Mouse (Mus musculus) stomach, embryonic 16.5 days (tissue): ENCODE measurements around the gene Fgfr1op2. TPM values are rescaled to one million over a fixed set of nuclear protein-coding genes. Genes with fewer than 3 reads are reported as not detected.

Experiments used
- ATAC-seq: fragments of 200-750 bp; cut with Nextera tagmentation; 2 replicates; pipeline ENCODE4 v1.8.0; 2017; ENCODE audit warnings: moderate number of reproducible peaks, moderate TSS enrichment; ENCODE audit not compliant: insufficient read depth, low FRiP score
- H3K27ac ChIP-seq: fragments of 300-500 bp; sonication (generic); 2 replicates; pipeline ENCODE4 v1.5.1; 2014; ENCODE audit warnings: low read length
- H3K27me3 ChIP-seq: fragments of 300-500 bp; sonication (generic); 2 replicates; pipeline ENCODE4 v1.6.1; 2014; ENCODE audit warnings: low read length, control low read depth, mixed read lengths; ENCODE audit not compliant: control insufficient read depth, insufficient read depth
- H3K36me3 ChIP-seq: fragments of 300-500 bp; sonication (generic); 2 replicates; pipeline ENCODE4 v1.6.1; 2014; ENCODE audit warnings: low read length; ENCODE audit not compliant: control insufficient read depth, insufficient read depth
- H3K4me1 ChIP-seq: fragments of 300-500 bp; sonication (generic); 2 replicates; pipeline ENCODE4 v1.6.1; 2014; ENCODE audit warnings: low read length, control low read depth, mixed read lengths; ENCODE audit not compliant: control insufficient read depth, insufficient read depth
- H3K4me2 ChIP-seq: fragments of 300-500 bp; sonication (generic); 2 replicates; pipeline ENCODE4 v1.6.1; 2014; ENCODE audit warnings: low read depth, low read length, mixed read lengths
- H3K4me3 ChIP-seq: fragments of 300-500 bp; sonication (generic); replicated peaks from 2 replicates; pipeline ENCODE4 v1.5.1; 2014; ENCODE audit warnings: mild to moderate bottlenecking, low read length
- H3K9ac ChIP-seq: fragments of 300-500 bp; sonication (generic); 2 replicates; pipeline ENCODE4 v1.6.1; 2014; ENCODE audit warnings: low read length
- H3K9me3 ChIP-seq: fragments of 300-500 bp; sonication (generic); replicated peaks from 2 replicates; pipeline ENCODE4 v1.6.1; 2016; ENCODE audit warnings: low read length, control low read depth; ENCODE audit not compliant: control insufficient read depth
- WGBS: fragments of 180-500 bp; shearing (Covaris S2); extraction: QIAGEN DNeasy Blood & Tissue Kit; methylation state at CpG from one replicate; pipeline ENCODE4 v1.1.7; 2014; 5-methylcytosine and 5-hydroxymethylcytosine counted together
- polyA plus RNA-seq: library from polyadenylated mRNA; unstranded; fragments of >200 nt; fragmentation: Nextera tagmentation; extraction: Ambion mirVana; gene quantifications from 2 replicates; pipeline ENCODE4 v1.2.1, GENCODE M21; 2015

Gene Fgfr1op2
- polyA plus RNA-seq, 1 experiment from 2014 or later: 98.8 TPM

DNA sequence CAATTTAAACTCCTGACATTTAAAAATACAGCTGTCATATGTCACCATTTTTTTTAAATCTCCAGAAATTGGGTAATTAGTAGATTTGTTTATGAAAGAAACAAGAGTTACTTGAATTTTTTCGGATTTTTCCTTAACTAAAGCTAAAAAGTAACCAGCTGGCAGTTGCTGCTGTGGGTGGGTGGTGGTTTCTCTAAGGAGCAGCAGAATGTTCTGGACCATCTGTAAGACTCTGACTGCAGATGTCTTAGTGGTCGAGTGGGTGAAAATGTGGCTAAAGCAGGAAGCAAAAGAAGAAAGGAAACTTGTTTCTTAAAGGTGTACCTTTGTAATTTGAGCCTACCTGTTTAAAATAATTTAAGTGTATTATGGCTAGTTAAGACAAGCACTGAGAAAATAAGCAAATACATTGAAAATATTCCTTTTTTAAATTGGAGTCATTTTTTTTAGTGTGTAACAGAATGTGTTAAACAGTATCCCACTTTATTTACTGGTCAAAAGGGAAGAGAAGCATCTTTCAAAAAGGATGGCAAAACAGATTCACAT lies 3.5 kb downstream of the Fgfr1op2 start:
- Histone ChIP-seq H3K4me2 (no peak overlapping the region), H3K4me3 (no peak overlapping the region), H3K27ac (no peak overlapping the region), H3K4me1 (peaks cover 17% of the 10 kb centered on the region), H3K9me3 (no peaks in the 10 kb centered on the region), H3K36me3 (0 out of 2 replicates have a peak, but pooled peaks cover under 1% of the 10 kb centered on the region), H3K9ac (no peak overlapping the region), H3K27me3 (no peaks in the 10 kb centered on the region)
- ATAC-seq: no peak
- 23% methylated on average over 2 of the region's 2 CpGs for WGBS

DNA sequence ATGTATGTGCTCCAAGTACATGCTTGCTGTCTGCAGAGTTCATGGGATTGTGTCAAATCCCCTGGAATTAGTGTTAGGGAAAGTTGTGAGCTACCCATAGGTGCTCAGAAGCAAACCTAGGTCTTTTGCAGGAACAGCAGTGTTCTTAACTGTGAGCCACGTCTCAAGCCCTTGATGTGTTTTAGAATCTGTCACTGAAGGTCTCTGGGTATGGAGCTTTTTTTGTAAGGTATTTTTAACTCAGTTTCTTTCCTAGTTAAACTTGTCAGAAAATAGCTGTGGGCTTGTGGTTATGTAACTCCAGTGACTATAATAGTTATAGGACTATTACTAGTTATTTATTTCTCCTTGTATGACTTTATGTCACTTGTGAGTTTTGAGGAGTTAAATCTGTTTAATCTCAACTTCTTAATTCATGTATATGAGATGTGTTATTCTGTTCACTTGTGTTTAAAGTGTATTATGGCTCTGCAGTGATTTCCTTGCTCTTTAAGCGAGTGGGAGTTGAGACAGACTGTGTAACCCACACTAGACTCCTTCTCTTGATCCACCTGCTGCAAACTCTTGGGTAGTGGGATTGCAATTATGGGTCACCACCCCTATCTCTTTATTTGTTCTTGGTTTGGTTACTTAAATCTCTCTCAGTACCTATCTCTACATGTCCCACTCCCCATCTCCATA lies 6.5 kb downstream of the Fgfr1op2 start:
- no peak overlapping the region for H3K4me2 ChIP-seq
- H3K4me1 ChIP-seq: peaks cover 10% of the 10 kb centered on the region; the same call in 1 of the 2 replicates
- 69% methylated on average over 2 of the region's 2 CpGs for WGBS
- no peak overlapping the region for H3K4me3 ChIP-seq
- no peak overlapping the region for H3K27ac ChIP-seq
- H3K9ac ChIP-seq: no peak overlapping the region
- no peaks in the 10 kb centered on the region for H3K27me3 ChIP-seq
- no peaks in the 10 kb centered on the region for H3K9me3 ChIP-seq
- no peak for ATAC-seq
- H3K36me3 ChIP-seq: peaks cover 9% of the 10 kb centered on the region; the same call in 1 of the 2 replicates

- peaks cover 2% of the 10 kb centered on the region; the same call in 1 of the 2 replicates for H3K4me1 ChIP-seq
- ATAC-seq: no peak
- H3K4me2 ChIP-seq: no peak overlapping the region
- H3K4me3 ChIP-seq: no peak overlapping the region
- no peaks in the 10 kb centered on the region for H3K27me3 ChIP-seq
- H3K27ac ChIP-seq: no peak overlapping the region
- WGBS: 97% methylated on average over 5 of the region's 5 CpGs
- no peak overlapping the region for H3K9ac ChIP-seq
- no peaks in the 10 kb centered on the region for H3K9me3 ChIP-seq
- H3K36me3 ChIP-seq: peaks cover 20% of the 10 kb centered on the region
Observed at GRCm38 (mm10) chr6:146585134-146585533, 8.1 kb downstream of the Fgfr1op2 start.

GRCm38 (mm10) chr6:146602601-146603000 lies 25.6 kb downstream of the Fgfr1op2 start:
- Histone ChIP-seq H3K36me3 (peaks cover 19% of the 10 kb centered on the region), H3K9ac (no peak overlapping the region), H3K9me3 (no peaks in the 10 kb centered on the region), H3K27ac (no peak overlapping the region), H3K4me3 (no peak overlapping the region), H3K27me3 (no peaks in the 10 kb centered on the region), H3K4me2 (no peak overlapping the region), H3K4me1 (no peaks in the 10 kb centered on the region)
- 92% methylated on average over 4 of the region's 4 CpGs for WGBS
- no peak for ATAC-seq

- Histone ChIP-seq H3K4me1 (no peaks in the 10 kb centered on the region), H3K4me3 (no peak overlapping the region), H3K9me3 (no peaks in the 10 kb centered on the region), H3K9ac (no peak overlapping the region), H3K4me2 (no peak overlapping the region), H3K36me3 (peaks cover 19% of the 10 kb centered on the region), H3K27ac (no peak overlapping the region), H3K27me3 (no peaks in the 10 kb centered on the region)
- 83% methylated on average over 10 of the region's 10 CpGs for WGBS
- no peak for ATAC-seq
Observed at GRCm38 (mm10) chr6:146603651-146604050, 26.6 kb downstream of the Fgfr1op2 start.

GRCm38 (mm10) chr6:146611385-146611784 lies 34.4 kb downstream of the Fgfr1op2 start:
- Histone ChIP-seq H3K4me3 (no peak overlapping the region), H3K36me3 (peaks cover 3% of the 10 kb centered on the region; the same call in 1 of the 2 replicates), H3K9me3 (no peaks in the 10 kb centered on the region), H3K27ac (no peak overlapping the region), H3K27me3 (no peaks in the 10 kb centered on the region), H3K4me1 (no peaks in the 10 kb centered on the region), H3K9ac (no peak overlapping the region), H3K4me2 (no peak overlapping the region)
- 89% methylated on average over 6 of the region's 6 CpGs for WGBS
- no peak for ATAC-seq

DNA sequence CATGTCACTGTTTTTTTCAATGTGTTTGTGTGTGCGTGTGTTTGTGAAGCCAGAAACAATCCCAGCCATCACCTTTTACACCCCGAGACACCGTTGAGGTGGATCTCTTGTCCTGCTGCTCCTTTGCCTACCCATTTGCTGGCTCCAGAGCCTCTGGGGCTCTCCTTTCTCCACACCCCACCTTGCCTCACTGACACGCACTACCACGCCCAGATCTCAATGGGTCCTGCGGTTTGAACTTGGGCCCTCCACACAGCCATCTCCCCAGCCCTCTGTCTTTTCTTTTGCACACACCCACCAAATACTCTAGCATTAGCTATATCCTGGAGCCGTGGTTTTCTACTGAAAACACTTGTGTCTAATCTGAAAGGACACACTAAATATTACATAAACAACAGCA lies 34.9 kb downstream of the Fgfr1op2 start:
- ATAC-seq: no peak
- Histone ChIP-seq H3K9ac (no peak overlapping the region), H3K27me3 (no peaks in the 10 kb centered on the region), H3K4me1 (no peaks in the 10 kb centered on the region), H3K4me3 (no peak overlapping the region), H3K4me2 (no peak overlapping the region), H3K36me3 (peaks cover 3% of the 10 kb centered on the region; the same call in 1 of the 2 replicates), H3K27ac (no peak overlapping the region), H3K9me3 (no peaks in the 10 kb centered on the region)
- 85% methylated on average over 7 of the region's 7 CpGs for WGBS

GRCm38 (mm10) chr6:146612736-146613135 lies 35.7 kb downstream of the Fgfr1op2 start:
- H3K9ac ChIP-seq: no peak overlapping the region
- no peaks in the 10 kb centered on the region for H3K27me3 ChIP-seq
- no peak overlapping the region for H3K4me2 ChIP-seq
- no peak overlapping the region for H3K27ac ChIP-seq
- H3K4me3 ChIP-seq: no peak overlapping the region
- WGBS: 89% methylated on average over 5 of the region's 5 CpGs
- no peaks in the 10 kb centered on the region for H3K9me3 ChIP-seq
- peaks cover 3% of the 10 kb centered on the region; the same call in 1 of the 2 replicates for H3K36me3 ChIP-seq
- no peak for ATAC-seq
- H3K4me1 ChIP-seq: no peaks in the 10 kb centered on the region

- Histone ChIP-seq H3K27ac (no peak overlapping the region), H3K9me3 (no peaks in the 10 kb centered on the region), H3K27me3 (no peaks in the 10 kb centered on the region), H3K4me1 (no peaks in the 10 kb centered on the region), H3K9ac (no peak overlapping the region), H3K4me3 (no peak overlapping the region), H3K4me2 (no peak overlapping the region), H3K36me3 (peaks cover 9% of the 10 kb centered on the region)
- ATAC-seq: no peak
- WGBS: 94% methylated on average over 5 of the region's 5 CpGs
Observed at GRCm38 (mm10) chr6:146613907-146614306, 36.9 kb downstream of the Fgfr1op2 start.
